Mouse (Mus musculus) T-helper 2 cell (primary cell): ENCODE results near the gene Echs1.

Experiments used
- in situ Hi-C: fragments of 300-600 bp; cut with MboI, MseI; formaldehyde crosslinking; loops from one replicate; pipeline ENCODE4 v1.15.1; 2025; ENCODE audit warnings: high pct_unique_total_duplicates

Echs1 gene

GRCm38 (mm10) chr7:140120484-140120883 lies 4.2 kb upstream of the Echs1 start:
- in situ Hi-C loops: no loop called here

- in situ Hi-C loops: no loop called here
Observed at GRCm38 (mm10) chr7:140115583-140116328, 520 bp downstream of the Echs1 start, which contains the start of gene Paox. Gene Paox (plus strand): TSS chr7:140115799.

GRCm38 (mm10) chr7:140111943-140112342 lies 4.3 kb downstream of the Echs1 start:
- in situ Hi-C loops: no loop called here

GRCm38 (mm10) chr7:140104009-140104408 lies 12.3 kb downstream of the Echs1 start:
- in situ Hi-C loops: no loop called here

GRCm38 (mm10) chr7:140101993-140102860 lies 14.0 kb downstream of the Echs1 start, which contains the start of gene Fuom:
Gene Fuom (minus strand): TSS chr7:140102441.
- in situ Hi-C loops: no loop called here

GRCm38 (mm10) chr7:140101498-140101897 lies 14.8 kb downstream of the Echs1 start:
- in situ Hi-C loops: no loop called here

- in situ Hi-C loops: no loop called here
Observed at GRCm38 (mm10) chr7:140098466-140098865, 17.8 kb downstream of the Echs1 start.

GRCm38 (mm10) chr7:140096055-140096454 lies 20.2 kb downstream of the Echs1 start:
- in situ Hi-C loops: no loop called here

GRCm38 (mm10) chr7:140095556-140095955 lies 20.7 kb downstream of the Echs1 start:
- in situ Hi-C loops: no loop called here

GRCm38 (mm10) chr7:140094954-140095353 lies 21.3 kb downstream of the Echs1 start:
- in situ Hi-C loops: no loop called here

- in situ Hi-C loops: no loop called here
Observed at GRCm38 (mm10) chr7:140092924-140093528, 23.2 kb downstream of the Echs1 start, which contains the start of gene Prap1. Gene Prap1 (plus strand): TSS chr7:140093395.

GRCm38 (mm10) chr7:140090601-140091000 lies 25.7 kb downstream of the Echs1 start:
- in situ Hi-C loops: no loop called here

- in situ Hi-C loops: loop anchor here (5.0 kb wide), 1 partner anchor 55 kb away; the partner anchor contains the start of gene Mtg1
Observed at GRCm38 (mm10) chr7:140082242-140082678, 34.0 kb downstream of the Echs1 start, which contains the start of gene Caly. Gene Caly (minus strand): TSS chr7:140082548.

GRCm38 (mm10) chr7:140081408-140082241 lies 34.7 kb downstream of the Echs1 start:
- in situ Hi-C loops: loop anchor here (5.0 kb wide), 1 partner anchor 56 kb away; the partner anchor contains the start of gene Mtg1

GRCm38 (mm10) chr7:140080503-140081156 lies 35.6 kb downstream of the Echs1 start:
- in situ Hi-C loops: loop anchor here (5.0 kb wide), 1 partner anchor 57 kb away; the partner anchor contains the start of gene Mtg1

GRCm38 (mm10) chr7:140078711-140079110 lies 37.6 kb downstream of the Echs1 start:
- in situ Hi-C loops: no loop called here

- in situ Hi-C loops: no loop called here
Observed at GRCm38 (mm10) chr7:140077698-140078097, 38.6 kb downstream of the Echs1 start.

- in situ Hi-C loops: loop anchor here (5.0 kb wide), 1 partner anchor 108 kb away; no protein-coding TSS in a partner anchor
Observed at GRCm38 (mm10) chr7:140070042-140070711, 46.1 kb downstream of the Echs1 start.

- in situ Hi-C loops: loop anchor here (10.0 kb wide), 1 partner anchor 337 kb away; the partner anchor contains the start of gene Olfr531
Observed at GRCm38 (mm10) chr7:140067397-140067796, 48.9 kb downstream of the Echs1 start.
